Mouse (Mus musculus) C2C12 (cell line): Measurements from ENCODE around the gene Cks2. TPM values are rescaled to one million over a fixed set of nuclear protein-coding genes. Genes with fewer than 3 reads are reported as not detected.
"Not testable (repeated sequence)": the region's sequence is repeated elsewhere in the genome, so short reads cannot be mapped to it uniquely, and the experiment has no call there.

Experiments
- H3K27me3 ChIP-seq: one replicate; pipeline ENCODE4 v1.6.1; 2011; ENCODE audit not compliant: control insufficient read depth, insufficient read depth, insufficient read length
- H3K36me3 ChIP-seq: one replicate; pipeline ENCODE4 v1.6.1; 2011; ENCODE audit not compliant: control insufficient read depth, insufficient read depth
- H3K4me3 ChIP-seq: one replicate; pipeline ENCODE4 v1.5.1; 2011; ENCODE audit warnings: mild to moderate bottlenecking, control low read depth; ENCODE audit not compliant: poor library complexity, insufficient read depth, severe bottlenecking
- H3K79me2 ChIP-seq: one replicate; pipeline ENCODE4 v1.6.1; 2011; ENCODE audit not compliant: control insufficient read depth, insufficient read depth
- H3K79me3 ChIP-seq: one replicate; pipeline ENCODE4 v1.6.1; 2011; ENCODE audit warnings: low read depth, control low read depth
- H3ac ChIP-seq: one replicate; pipeline ENCODE3; 2011; ENCODE audit warnings: low read depth; ENCODE audit not compliant: control insufficient read depth, insufficient read length
- CEBPB ChIP-seq: IDR thresholded peaks from one replicate; pipeline ENCODE4 v1.6.1; 2011; ENCODE audit warnings: low read depth, mild to moderate bottlenecking, control low read depth, moderate library complexity
- CTCF ChIP-seq: IDR thresholded peaks from one replicate; pipeline ENCODE4 v1.5.1; 2011; ENCODE audit not compliant: control insufficient read depth, insufficient read depth, insufficient read length
- FOSL1 ChIP-seq: IDR thresholded peaks from one replicate; pipeline ENCODE4 v1.8.0; 2011; ENCODE audit warnings: mild to moderate bottlenecking, low read length; ENCODE audit not compliant: poor library complexity, insufficient read depth, severe bottlenecking
- MAX ChIP-seq: IDR thresholded peaks from one replicate; pipeline ENCODE4 v1.6.1; 2011; ENCODE audit warnings: mild to moderate bottlenecking, control low read depth
- MYOD1 ChIP-seq: IDR thresholded peaks from one replicate; pipeline ENCODE4 v1.6.1; 2011; ENCODE audit warnings: low read depth; ENCODE audit not compliant: control insufficient read depth, insufficient read length
- MYOG ChIP-seq: IDR thresholded peaks from one replicate; pipeline ENCODE4 v1.6.1; 2011; ENCODE audit not compliant: control insufficient read depth, insufficient read length; ENCODE audit errors: extremely low read depth
- USF1 ChIP-seq: IDR thresholded peaks from one replicate; pipeline ENCODE4 v1.6.1; 2011; ENCODE audit warnings: low read depth, mild to moderate bottlenecking, control low read depth, moderate library complexity
- polyA plus RNA-seq: library from polyadenylated mRNA; unstranded; fragments of >200 nt; fragmentation: generic; extraction: Trizol; gene quantifications from one replicate; pipeline ENCODE4 v1.2.1, GENCODE M21; 2012; ENCODE audit warnings: missing spikeins

The Cks2 gene
- polyA plus RNA-seq, 1 experiment, result 167 TPM

DNA sequence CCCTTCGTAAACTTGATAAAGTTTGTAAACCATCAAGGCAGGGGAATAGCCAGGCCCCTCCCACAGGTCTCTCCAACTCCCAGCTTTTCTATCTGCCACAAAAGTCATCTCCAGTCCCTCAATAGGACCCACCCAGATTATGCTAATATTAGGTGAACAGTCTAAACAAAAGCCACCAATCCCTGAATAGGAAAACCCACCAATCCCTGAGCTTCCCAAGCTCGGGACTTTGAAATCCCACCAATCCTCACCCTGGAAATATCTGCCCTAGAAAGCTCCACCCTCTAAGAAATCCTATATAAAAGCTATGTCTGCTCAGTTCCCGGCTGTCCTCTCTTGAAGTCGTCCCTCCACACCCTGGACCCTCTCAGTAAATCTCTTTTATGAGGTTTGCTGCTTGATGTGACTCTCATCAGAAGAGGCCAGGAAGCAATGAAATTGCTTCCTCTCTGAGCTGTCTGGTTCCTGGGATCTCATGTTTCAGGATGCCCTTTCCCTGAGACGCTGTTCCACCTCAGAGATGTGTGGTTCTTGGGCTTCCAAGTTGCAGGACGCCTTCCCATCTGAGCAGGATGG is 16.7 kb upstream of the Cks2 start:
- Histone ChIP-seq H3K79me3 (no peaks in the 10 kb centered on the region), H3K79me2 (no peaks in the 10 kb centered on the region), H3K27me3 (no peaks in the 10 kb centered on the region), H3ac (no peak overlapping the region), H3K36me3 (no peaks in the 10 kb centered on the region), H3K4me3 (no peak overlapping the region)
- no peak for TF ChIP-seq MYOD1
- no peak for TF ChIP-seq FOSL1
- TF ChIP-seq USF1, result no peak
- TF ChIP-seq CEBPB, result no peak
- no peak for TF ChIP-seq CTCF
- no peak for TF ChIP-seq MAX
- no peak for TF ChIP-seq MYOG

DNA sequence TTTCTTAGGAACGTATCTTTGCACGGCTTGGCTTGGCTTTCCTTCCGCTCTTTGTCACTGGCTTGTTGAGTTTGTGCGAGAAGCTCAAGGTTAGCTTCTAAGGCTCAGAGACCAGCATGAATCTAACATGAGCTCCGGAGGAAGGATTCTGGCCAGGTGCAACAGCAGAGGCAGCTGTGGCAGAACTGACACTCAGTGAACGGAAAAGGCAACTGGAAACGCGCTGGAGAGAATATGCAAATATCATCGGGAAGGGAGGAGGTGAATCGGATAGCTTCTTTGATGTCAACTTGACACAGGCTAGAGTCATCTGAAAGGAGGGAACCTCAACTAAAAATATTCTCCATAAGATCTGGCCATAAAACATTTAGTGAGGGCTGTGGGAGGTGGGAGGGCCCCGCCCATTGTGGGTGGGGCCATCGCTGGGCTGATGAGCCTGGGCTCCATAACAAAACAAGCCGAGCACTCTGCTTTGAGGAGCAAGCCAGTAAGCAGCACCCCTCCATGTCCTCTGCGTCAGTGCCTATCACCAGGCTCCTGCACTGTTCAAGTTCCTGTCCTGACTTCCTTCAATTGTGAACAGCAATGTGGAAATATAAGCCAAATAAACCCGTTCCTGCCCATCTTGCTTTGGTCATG is 13.6 kb upstream of the Cks2 start:
- Histone ChIP-seq H3K36me3 (no peaks in the 10 kb centered on the region), H3K4me3 (no peak overlapping the region), H3K27me3 (no peaks in the 10 kb centered on the region), H3ac (no peak overlapping the region), H3K79me3 (no peaks in the 10 kb centered on the region), H3K79me2 (no peaks in the 10 kb centered on the region)
- TF ChIP-seq USF1, result no peak

DNA sequence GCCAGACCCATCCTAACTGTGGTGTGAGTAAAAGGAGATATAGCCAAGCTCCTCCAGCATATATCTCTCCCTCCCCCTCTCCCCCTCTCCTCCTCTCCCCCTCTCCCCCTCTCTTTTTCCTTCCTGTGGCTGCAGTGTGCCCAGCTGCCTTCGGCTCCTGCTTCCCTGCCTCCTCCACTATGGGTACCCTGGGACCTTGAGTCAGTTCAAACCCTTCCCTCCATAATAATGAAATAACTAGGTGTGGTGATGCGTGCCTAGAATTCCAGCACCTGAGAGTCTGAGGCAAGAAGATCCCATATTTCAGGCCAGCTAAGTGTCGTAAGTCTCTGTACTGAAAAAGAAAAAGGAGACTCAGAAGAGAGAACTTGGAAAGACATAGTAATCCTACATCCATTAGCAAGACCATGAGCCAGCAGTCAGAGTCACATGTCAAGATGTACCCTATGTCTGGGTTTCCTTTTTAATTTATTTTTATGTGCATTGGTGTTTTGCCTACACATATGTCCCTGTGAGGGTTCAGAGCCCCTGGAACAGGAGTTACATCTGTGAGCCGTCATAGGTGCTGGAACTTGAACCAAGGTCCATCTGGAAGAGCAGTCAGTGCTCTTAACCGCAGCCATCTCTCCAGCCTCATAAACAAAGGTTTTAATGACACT is 12.3 kb upstream of the Cks2 start:
- H3K79me3 ChIP-seq, result no peaks in the 10 kb centered on the region
- TF ChIP-seq CTCF, result no peak
- no peak for TF ChIP-seq MAX
- no peak for TF ChIP-seq MYOG
- TF ChIP-seq MYOD1, result no peak
- no peak for TF ChIP-seq USF1
- TF ChIP-seq FOSL1, result no peak
- no peak for TF ChIP-seq CEBPB
- no peak overlapping the region for H3ac ChIP-seq
- H3K4me3 ChIP-seq, result no peak overlapping the region
- H3K79me2 ChIP-seq, result no peaks in the 10 kb centered on the region
- no peaks in the 10 kb centered on the region for H3K27me3 ChIP-seq
- H3K36me3 ChIP-seq, result no peaks in the 10 kb centered on the region

DNA sequence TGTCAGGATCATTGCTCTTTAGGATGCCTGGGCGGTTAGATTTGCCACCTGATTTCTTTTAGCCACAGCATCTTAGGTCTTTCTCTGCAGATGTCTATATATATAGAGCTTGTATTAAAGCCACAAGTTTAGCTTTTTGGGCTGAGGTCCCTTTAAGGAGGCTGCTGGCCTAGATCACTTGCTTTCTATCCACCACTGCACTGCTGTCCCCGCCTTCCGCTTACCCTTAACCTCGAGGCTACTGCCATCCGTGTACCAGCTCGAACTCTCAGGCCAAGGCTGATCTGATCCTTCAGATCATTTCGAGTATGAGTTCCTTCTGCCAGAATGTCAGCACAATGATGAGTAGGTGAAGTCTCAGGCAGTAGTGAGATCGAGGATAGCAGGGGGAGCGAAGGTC is 9.6 kb upstream of the Cks2 start:
- not testable (repeated sequence) for H3K79me3 ChIP-seq, H3K27me3 ChIP-seq, H3K36me3 ChIP-seq, H3ac ChIP-seq, H3K4me3 ChIP-seq, H3K79me2 ChIP-seq

DNA sequence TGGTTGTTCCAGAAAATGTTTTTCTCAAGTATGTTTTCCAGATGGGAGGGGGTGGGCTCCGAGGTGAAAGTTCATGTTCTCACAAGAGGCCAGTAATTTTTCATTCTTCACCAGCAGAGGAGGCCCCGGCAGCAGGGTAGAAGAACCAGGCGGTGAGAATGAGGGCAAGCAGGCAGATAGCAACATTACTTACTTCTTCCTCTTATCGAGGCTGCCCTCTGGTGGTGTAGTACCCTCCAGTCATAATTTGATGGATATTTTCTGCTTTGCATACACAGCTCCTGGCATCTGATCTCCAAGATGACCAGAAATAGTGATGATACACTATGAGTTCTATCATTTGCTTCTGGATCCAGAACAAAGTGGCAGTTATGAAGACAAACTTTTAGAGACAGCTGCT is 6.1 kb upstream of the Cks2 start:
- no peak overlapping the region for H3ac ChIP-seq
- H3K27me3 ChIP-seq, result no peaks in the 10 kb centered on the region
- H3K36me3 ChIP-seq, result no peaks in the 10 kb centered on the region
- TF ChIP-seq MAX, result no peak
- no peaks in the 10 kb centered on the region for H3K79me3 ChIP-seq
- H3K79me2 ChIP-seq, result no peaks in the 10 kb centered on the region
- H3K4me3 ChIP-seq, result no peak overlapping the region

DNA sequence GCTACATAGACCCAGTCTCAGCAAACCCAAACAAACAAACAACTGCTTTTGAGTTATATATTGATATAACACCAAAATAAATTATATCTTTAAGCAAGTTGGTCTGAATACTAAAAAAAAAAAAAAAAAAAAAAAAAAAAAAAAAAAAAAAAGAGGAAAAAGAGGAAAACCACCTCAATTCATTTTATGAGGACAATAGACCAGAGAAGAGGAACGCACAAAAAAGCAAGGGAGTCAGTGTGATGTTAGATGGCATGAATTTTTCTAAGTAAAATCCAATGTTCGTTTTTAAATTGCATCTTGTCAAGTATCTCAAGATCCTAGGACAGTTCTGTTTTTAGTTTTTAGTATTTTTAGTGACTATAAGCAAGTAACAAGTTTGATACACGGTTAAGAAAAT is 3.6 kb upstream of the Cks2 start:
- Histone ChIP-seq H3K79me2 (peaks cover 14% of the 10 kb centered on the region), H3K79me3 (peaks cover 10% of the 10 kb centered on the region), H3K4me3 (no peak overlapping the region), H3K27me3 (no peaks in the 10 kb centered on the region), H3ac (no peak overlapping the region), H3K36me3 (peaks cover 2% of the 10 kb centered on the region)
- TF ChIP-seq MAX, result no peak
